Mouse (Mus musculus): ENCODE results near the gene Gpr31b. TPM values are rescaled to one million over a fixed set of nuclear protein-coding genes. Genes with fewer than 3 reads are reported as not detected.

Gpr31b gene
- total RNA-seq (2023) = under 1 TPM in 1 of 2 experiments, not detected in 1; 0.90 TPM

GRCm38 (mm10) chr17:13052124-13052813 is at the start of gene Gpr31b:
Gpr31b (minus strand) TSS chr17:13052296.

GRCm38 (mm10) chr17:13060804-13061203 is 8.7 kb upstream of the Gpr31b start, which contains the start of gene Tcp10b:
Tcp10b (plus strand) TSS chr17:13061104.

GRCm38 (mm10) chr17:13006546-13006945 is 45.5 kb downstream of the Gpr31b start, which contains the start of gene Sod2:
Sod2 (plus strand) TSS chr17:13006846.

Other genes with a start within 250 kb of the Gpr31b start
- not detected for gene Mas1, start 184.2 kb downstream of the Gpr31b start, total RNA-seq (2023)
- gene Mrgprh, start 176.3 kb downstream of the Gpr31b start, total RNA-seq (2023) = not detected
- 1 to 10 TPM in 1 of 2 experiments, under 1 TPM in 1; 0.29 to 1.1 TPM for gene Pnldc1, start 142.1 kb downstream of the Gpr31b start, total RNA-seq (2023)
- gene Tcp1, start 136.6 kb downstream of the Gpr31b start, total RNA-seq (2023) = 100 to 1,000 TPM in 1 of 2 experiments, 10 to 100 TPM in 1; 96.1 to 102 TPM
- gene Mrpl18, start 136.0 kb downstream of the Gpr31b start, total RNA-seq (2023) = 10 to 100 TPM; 50.2 to 57.0 TPM
- gene Acat3, start 111.7 kb downstream of the Gpr31b start, total RNA-seq (2023) = under 1 TPM in 1 of 2 experiments, not detected in 1; 0.73 TPM
- 1 to 10 TPM; 8.8 to 9.2 TPM for gene Acat2, start 91.5 kb downstream of the Gpr31b start, total RNA-seq (2023)
- 10 to 100 TPM; 64.4 to 72.9 TPM for gene Wtap, start 58.1 kb downstream of the Gpr31b start, total RNA-seq (2023)
- 10 to 100 TPM; 44.6 to 60.1 TPM for gene Sod2, start 45.5 kb downstream of the Gpr31b start, total RNA-seq (2023)
- not detected for gene Tcp10b, start 8.8 kb upstream of the Gpr31b start, total RNA-seq (2023)
- gene Unc93a, start 79.5 kb upstream of the Gpr31b start, total RNA-seq (2023) = under 1 TPM; 0.15 to 0.44 TPM
- gene Smok2a, start 168.9 kb upstream of the Gpr31b start, total RNA-seq (2023) = not detected
- gene Smok2b, start 178.0 kb upstream of the Gpr31b start, total RNA-seq (2023) = not detected